Mouse (Mus musculus) CH12.LX (cell line): Measurements from ENCODE around the gene Pkp4. TPM values are rescaled to one million over a fixed set of nuclear protein-coding genes. Genes with fewer than 3 reads are reported as not detected.

Experiments used
- DNase-seq: peaks from one replicate; pipeline ENCODE4 v3.0.0-alpha.2; 2013; ENCODE audit errors: extremely low read depth
- H3K27ac ChIP-seq: 2 replicates; pipeline ENCODE4 v1.5.1; 2012; ENCODE audit warnings: low read depth, mild to moderate bottlenecking, control low read depth, moderate library complexity; ENCODE audit not compliant: insufficient read depth
- H3K27me3 ChIP-seq: replicated peaks from 2 replicates; pipeline ENCODE3; 2012; ENCODE audit warnings: inconsistent platforms
- H3K36me3 ChIP-seq, 2 experiments: replicated peaks in 1 of 2; 2 replicates each; pipeline versions ENCODE3 to v1.6.1; 2012; ENCODE audit warnings: inconsistent platforms in 1 of 2, low read length in 1 of 2, mild to moderate bottlenecking in 1 of 2, mixed read lengths in 1 of 2, moderate library complexity in 1 of 2; ENCODE audit not compliant: control insufficient read depth in 1 of 2, insufficient read depth in 1 of 2
- H3K4me1 ChIP-seq, 2 experiments: 2 replicates each; pipeline ENCODE4 v1.6.1; 2012; ENCODE audit warnings: inconsistent platforms in 1 of 2, moderate library complexity in 1 of 2; ENCODE audit not compliant: insufficient read depth in 2 of 2, control insufficient read depth in 1 of 2
- H3K4me2 ChIP-seq: 2 replicates; pipeline ENCODE4 v1.6.1; 2012; ENCODE audit warnings: low read depth, mild to moderate bottlenecking, control low read depth; ENCODE audit not compliant: poor library complexity, insufficient read depth, severe bottlenecking
- H3K4me3 ChIP-seq, 3 experiments: fragments of 150-350 bp in 1 of 3; sonication (generic) in 1 of 3; replicated peaks in 1 of 3; 2 replicates each; pipeline versions ENCODE3 to v1.5.1; 2011 to 2012; ENCODE audit warnings: low read depth in 2 of 3, low read length in 2 of 3, mild to moderate bottlenecking in 2 of 3, moderate library complexity in 2 of 3, control low read depth in 1 of 3, improper control_type of control experiment in 1 of 3, inconsistent platforms in 1 of 3, mixed read lengths in 1 of 3; ENCODE audit not compliant: poor library complexity in 1 of 3
- H3K79me2 ChIP-seq: replicated peaks from 2 replicates; pipeline ENCODE4 v1.6.1; 2012; ENCODE audit warnings: mild to moderate bottlenecking, moderate library complexity; ENCODE audit not compliant: control insufficient read depth, poor library complexity, insufficient read depth, severe bottlenecking; ENCODE audit errors: extremely low read depth
- H3K9ac ChIP-seq: 2 replicates; pipeline ENCODE4 v1.6.1; 2012; ENCODE audit warnings: low read depth, mild to moderate bottlenecking, control low read depth, moderate library complexity; ENCODE audit not compliant: insufficient read depth
- H3K9me3 ChIP-seq: replicated peaks from 2 replicates; pipeline ENCODE3; 2012; ENCODE audit warnings: low read length, inconsistent platforms, mixed read lengths
- BHLHE40 ChIP-seq: IDR thresholded peaks from 2 replicates; pipeline ENCODE4 v1.6.1; 2011; ENCODE audit warnings: mild to moderate bottlenecking, low read depth, low read length, improper control_type of control experiment
- CHD2 ChIP-seq: IDR thresholded peaks from 2 replicates; pipeline ENCODE4 v1.6.1; 2011; ENCODE audit warnings: low read length, improper control_type of control experiment
- E2F4 ChIP-seq: IDR thresholded peaks from 2 replicates; pipeline ENCODE4 v1.6.1; 2011; ENCODE audit warnings: low read depth, low read length, improper control_type of control experiment; ENCODE audit not compliant: insufficient replicate concordance
- GABPA ChIP-seq: IDR thresholded peaks from 2 replicates; pipeline ENCODE4 v1.6.1; 2012; ENCODE audit warnings: low read depth, low read length, improper control_type of control experiment, inconsistent platforms; ENCODE audit not compliant: insufficient replicate concordance
- HCFC1 ChIP-seq: IDR thresholded peaks from 2 replicates; pipeline ENCODE4 v1.6.1; 2012; ENCODE audit warnings: low read depth, mild to moderate bottlenecking, inconsistent platforms, low read length, improper control_type of control experiment
- IRF4 ChIP-seq: IDR thresholded peaks from 2 replicates; pipeline ENCODE4 v1.6.1; 2014; ENCODE audit warnings: low read depth, mild to moderate bottlenecking, inconsistent platforms, low read length, improper control_type of control experiment
- JUND ChIP-seq: conservative IDR thresholded peaks from 2 replicates; pipeline ENCODE4 v1.6.1; 2011; ENCODE audit warnings: low read depth, low read length, improper control_type of control experiment
- MAFK ChIP-seq: IDR thresholded peaks from 2 replicates; pipeline ENCODE4 v1.6.1; 2011; ENCODE audit warnings: low read length, improper control_type of control experiment; ENCODE audit not compliant: insufficient replicate concordance
- MAZ ChIP-seq: IDR thresholded peaks from 2 replicates; pipeline ENCODE4 v1.6.1; 2012; ENCODE audit warnings: low read depth, mild to moderate bottlenecking, inconsistent platforms, low read length, improper control_type of control experiment, moderate library complexity
- MEF2A ChIP-seq: IDR thresholded peaks from 2 replicates; pipeline ENCODE4 v1.6.1; 2014; ENCODE audit warnings: low read depth, mild to moderate bottlenecking, inconsistent platforms, low read length, improper control_type of control experiment, borderline replicate concordance
- NELFE ChIP-seq: IDR thresholded peaks from 2 replicates; pipeline ENCODE4 v1.6.1; 2011; ENCODE audit warnings: low read depth, low read length, improper control_type of control experiment
- NRF1 ChIP-seq: IDR thresholded peaks from 2 replicates; pipeline ENCODE4 v1.6.1; 2014; ENCODE audit warnings: low read depth, mild to moderate bottlenecking, inconsistent platforms, low read length, improper control_type of control experiment, moderate library complexity
- POLR2A ChIP-seq: IDR thresholded peaks from 2 replicates; pipeline ENCODE4 v1.6.1; 2011; ENCODE audit warnings: low read depth, mild to moderate bottlenecking, improper control_type of control experiment, low read length
- POLR2AphosphoS2 ChIP-seq: IDR thresholded peaks from 2 replicates; pipeline ENCODE4 v1.6.1; 2011; ENCODE audit warnings: low read depth, low read length, improper control_type of control experiment
- RAD21 ChIP-seq: IDR thresholded peaks from 2 replicates; pipeline ENCODE4 v1.6.1; 2011; ENCODE audit warnings: low read depth, mild to moderate bottlenecking, low read length, improper control_type of control experiment, moderate library complexity
- SMC3 ChIP-seq: IDR thresholded peaks from 2 replicates; pipeline ENCODE4 v1.6.1; 2011; ENCODE audit warnings: low read depth, low read length, improper control_type of control experiment
- UBTF ChIP-seq: IDR thresholded peaks from 2 replicates; pipeline ENCODE4 v1.6.1; 2012; ENCODE audit warnings: low read depth, mild to moderate bottlenecking, inconsistent platforms, low read length, improper control_type of control experiment, moderate library complexity
- USF2 ChIP-seq: conservative IDR thresholded peaks from 2 replicates; pipeline ENCODE4 v1.6.1; 2011; ENCODE audit warnings: low read depth, low read length, improper control_type of control experiment
- ZC3H11A ChIP-seq: IDR thresholded peaks from 2 replicates; pipeline ENCODE4 v1.6.1; 2012; ENCODE audit warnings: low read depth, mild to moderate bottlenecking, inconsistent platforms, low read length, improper control_type of control experiment
- ZKSCAN1 ChIP-seq: IDR thresholded peaks from 2 replicates; pipeline ENCODE4 v1.6.1; 2012; ENCODE audit warnings: low read depth, inconsistent platforms, low read length, improper control_type of control experiment, borderline replicate concordance
- dilution Hi-C: fragments of 300-500 bp; cut with MboI; formaldehyde crosslinking; loops from 2 replicates; pipeline ENCODE4 v1.14.3; 2020; ENCODE audit warnings: low sequenced_read_pairs; ENCODE audit not compliant: extremely low pct_unique_long_range_greater_than_20kb, extremely low pct_ligation_motif_present
- in situ Hi-C: fragments of 300-500 bp; cut with MboI; formaldehyde crosslinking; loops from 3 replicates; pipeline ENCODE4 v1.14.3; 2019; ENCODE audit warnings: low sequenced_read_pairs, low pct_ligation_motif_present, low pct_unique_long_range_greater_than_20kb, mixed read lengths
- polyA plus RNA-seq: library from polyadenylated mRNA; unstranded; fragments of >175 nt; gene quantifications from 2 replicates; pipeline ENCODE4 v1.2.1, GENCODE M21; 2012; ENCODE audit warnings: low read depth; ENCODE audit not compliant: insufficient read length
- total RNA-seq, 2 experiments: library from RNA; depleted of rRNA; stranded (reverse); fragments of 300-350 nt in 1 of 2; fragments of >200 nt in 1 of 2; gene quantifications; 2 replicates each; pipeline ENCODE4 v1.2.3; 2012 to 2014

Pkp4 gene
- total and polyA plus RNA-seq, 3 experiments = not detected

- in situ Hi-C loops = no loop called here
- H3K27ac ChIP-seq = no peak overlapping the region
- no peak overlapping the region for H3K4me2 ChIP-seq
- H3K79me2 ChIP-seq = no peaks in the 10 kb centered on the region
- dilution Hi-C loops = no loop called here
- no peak for DNase-seq
- H3K9me3 ChIP-seq = peaks cover 86% of the 10 kb centered on the region
- TF ChIP-seq MEF2A (no peak), USF2 (no peak)
- H3K4me3 ChIP-seq = no peak overlapping the region
- no peaks in the 10 kb centered on the region for H3K27me3 ChIP-seq
- H3K9ac ChIP-seq = no peak overlapping the region
- H3K36me3 ChIP-seq = no peaks in the 10 kb centered on the region
- no peaks in the 10 kb centered on the region for H3K4me1 ChIP-seq
Measured at GRCm38 (mm10) chr2:59345141-59345839, 184.6 kb downstream of the Pkp4 start.

GRCm38 (mm10) chr2:59346443-59346842 is 185.8 kb downstream of the Pkp4 start:
- Histone ChIP-seq H3K27me3 (no peaks in the 10 kb centered on the region), H3K9me3 (peaks cover 86% of the 10 kb centered on the region), H3K9ac (no peak overlapping the region), H3K4me1 (no peaks in the 10 kb centered on the region), H3K27ac (no peak overlapping the region), H3K4me3 (no peak overlapping the region), H3K36me3 (no peaks in the 10 kb centered on the region), H3K4me2 (no peak overlapping the region), H3K79me2 (no peaks in the 10 kb centered on the region)
- dilution Hi-C loops (no loop called here), in situ Hi-C loops (no loop called here)
- TF ChIP-seq MAZ = no peak
- TF ChIP-seq HCFC1 = no peak
- no peak for TF ChIP-seq UBTF
- TF ChIP-seq GABPA = no peak
- no peak for TF ChIP-seq POLR2A
- no peak for TF ChIP-seq CHD2
- TF ChIP-seq MEF2A = no peak
- TF ChIP-seq POLR2AphosphoS2 = no peak
- no peak for TF ChIP-seq BHLHE40
- TF ChIP-seq ZC3H11A = no peak
- TF ChIP-seq ZKSCAN1 = no peak
- no peak for DNase-seq

- dilution Hi-C loops (no loop called here), in situ Hi-C loops (no loop called here)
- H3K36me3 ChIP-seq = no peaks in the 10 kb centered on the region
- no peaks in the 10 kb centered on the region for H3K4me1 ChIP-seq
- no peak overlapping the region for H3K9ac ChIP-seq
- DNase-seq = no peak
- H3K4me3 ChIP-seq = no peak overlapping the region
- no peaks in the 10 kb centered on the region for H3K79me2 ChIP-seq
- H3K4me2 ChIP-seq = no peak overlapping the region
- TF ChIP-seq SMC3 (no peak), NELFE (no peak), NRF1 (no peak), RAD21 (no peak), IRF4 (no peak), MAFK (no peak), GABPA (no peak), E2F4 (no peak), JUND (no peak)
- TF ChIP-seq, all 38 proteins: peak for 0
- Histone ChIP-seq H3K27me3 (no peaks in the 10 kb centered on the region), H3K27ac (no peak overlapping the region), H3K9me3 (peaks cover 83% of the 10 kb centered on the region)
Measured at GRCm38 (mm10) chr2:59348585-59348984, 187.9 kb downstream of the Pkp4 start.
